Mouse (Mus musculus) fat pad, adult 2 months (tissue): ENCODE results near the gene Clcnkb.

Source experiments
- DNase-seq: peaks from one replicate; pipeline ENCODE4 v3.0.0-alpha.2; 2011; ENCODE audit warnings: low read depth, low spot score; ENCODE audit errors: extremely low read depth

Gene Clcnkb

GRCm38 (mm10) chr4:141406516-141407299, 9.1 kb downstream of the Clcnkb start:
- DNase-seq: no peak

GRCm38 (mm10) chr4:141405314-141405622, 10.5 kb downstream of the Clcnkb start:
- DNase-seq: no peak

GRCm38 (mm10) chr4:141404518-141405313, 11.1 kb downstream of the Clcnkb start:
- no peak for DNase-seq

DNA sequence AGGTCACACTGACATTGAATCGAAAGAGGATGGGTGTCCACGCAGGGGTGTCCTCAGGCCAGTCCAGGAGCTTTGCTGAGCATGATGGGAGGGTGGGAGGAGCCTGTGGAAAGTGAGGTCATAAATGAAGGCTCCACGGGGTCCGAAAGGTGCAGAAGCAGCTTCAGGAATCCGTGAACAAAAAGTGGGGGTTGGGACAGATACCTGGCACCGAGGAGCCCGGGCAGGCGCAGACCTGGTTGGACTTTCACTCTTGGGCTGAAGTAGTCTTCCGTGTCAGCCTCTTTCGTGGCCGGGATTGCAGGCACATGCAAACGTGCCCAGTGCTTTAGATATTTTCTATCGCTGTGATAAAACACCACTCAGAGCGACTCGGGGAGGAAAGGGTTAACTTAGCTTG, 15.6 kb downstream of the Clcnkb start:
- DNase-seq: no peak

DNA sequence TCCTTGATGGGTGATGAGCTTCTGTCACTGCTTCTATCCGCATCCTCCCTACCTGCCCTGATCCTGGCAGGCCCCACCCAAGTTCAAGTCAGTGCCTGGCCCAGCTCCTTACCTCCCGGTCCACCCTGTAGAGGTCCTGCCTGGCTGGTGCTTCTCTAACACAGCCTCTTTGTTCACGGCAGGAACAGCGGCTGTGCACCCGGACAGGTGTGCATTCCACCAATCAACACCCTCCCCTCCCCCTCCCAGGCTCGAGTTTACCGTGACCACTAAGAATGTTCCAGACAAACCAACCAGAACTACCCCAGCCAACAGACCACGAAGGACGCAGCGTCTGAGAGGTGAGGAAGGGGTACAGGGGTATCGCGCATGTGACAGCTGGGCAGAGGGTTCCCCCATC, 17.3 kb downstream of the Clcnkb start, which contains the start of gene Clcnka:
Clcnka (minus strand) TSS at position 180 of the 400 bp plus-strand sequence.
- no peak for DNase-seq

GRCm38 (mm10) chr4:141397861-141398260, 18.0 kb downstream of the Clcnkb start:
- no peak for DNase-seq

DNA sequence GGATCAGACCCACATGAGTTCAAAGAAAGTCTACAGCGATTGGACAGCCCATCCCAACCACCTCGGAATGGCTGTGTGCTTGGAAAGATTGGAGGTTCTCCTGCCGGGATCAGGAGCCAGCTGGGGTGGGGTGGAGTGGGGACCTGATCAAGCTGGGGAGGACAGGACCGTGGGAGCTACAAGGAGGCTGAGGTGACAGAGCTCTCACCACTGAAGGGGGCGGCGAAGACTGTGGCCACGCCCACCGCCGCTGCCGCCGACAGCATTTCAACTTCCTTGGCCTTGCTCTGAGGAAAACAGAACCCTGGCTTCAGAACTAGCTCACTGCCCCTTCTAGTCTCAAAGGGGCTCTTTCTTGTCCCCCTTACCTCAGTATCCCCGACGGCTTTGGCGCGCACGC, 21.1 kb downstream of the Clcnkb start:
- DNase-seq: no peak

DNA sequence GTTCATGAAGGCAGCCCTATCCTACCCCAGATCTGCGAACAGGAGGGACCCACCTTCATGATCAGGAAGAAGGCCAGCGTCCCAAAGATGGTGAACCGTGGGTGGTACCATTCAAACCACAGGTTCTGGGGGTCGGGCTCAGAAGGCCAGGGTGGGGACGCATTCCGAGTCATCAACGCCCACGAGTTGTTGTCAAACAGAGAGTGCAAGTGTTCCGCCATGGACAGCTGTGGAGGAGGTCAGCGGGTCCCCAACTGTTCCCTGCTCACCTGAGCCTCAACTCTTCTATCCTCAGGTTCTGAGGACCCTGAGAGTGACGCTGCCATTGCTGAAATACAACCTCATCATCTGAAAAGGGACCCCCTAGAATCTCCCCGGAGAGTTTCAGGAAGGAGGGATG, 24.5 kb downstream of the Clcnkb start:
- DNase-seq: no peak

- DNase-seq: no peak
Measured at GRCm38 (mm10) chr4:141389366-141390150, 26.3 kb downstream of the Clcnkb start.

- no peak for DNase-seq
Measured at GRCm38 (mm10) chr4:141387933-141388332, 27.9 kb downstream of the Clcnkb start.

- peak; percentile 14 for DNase-seq
Measured at GRCm38 (mm10) chr4:141387093-141387784, 28.6 kb downstream of the Clcnkb start.

GRCm38 (mm10) chr4:141386150-141386549, 29.7 kb downstream of the Clcnkb start:
- DNase-seq: no peak

DNA sequence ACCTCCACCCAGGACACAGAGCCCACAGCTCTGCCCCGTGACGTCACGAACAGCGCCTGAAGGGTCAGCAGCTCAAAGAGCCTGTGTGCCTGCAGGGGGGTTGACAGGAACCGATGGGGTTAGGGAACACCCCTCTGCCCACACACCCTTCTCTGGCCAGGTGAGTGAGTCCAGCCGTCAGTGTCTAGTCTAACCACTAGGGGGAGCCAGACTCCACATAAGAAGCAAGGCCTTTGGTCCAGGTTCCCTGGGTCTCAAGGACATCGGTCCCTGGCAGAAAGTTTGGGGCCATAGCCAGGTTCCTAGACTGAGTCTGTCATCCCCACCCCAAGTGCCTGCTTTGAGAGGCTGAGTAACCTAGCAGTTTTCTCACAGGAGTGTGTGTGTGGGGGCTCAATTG, 30.5 kb downstream of the Clcnkb start:
- no peak for DNase-seq

- DNase-seq: no peak
Measured at GRCm38 (mm10) chr4:141382406-141382805, 33.4 kb downstream of the Clcnkb start.

DNA sequence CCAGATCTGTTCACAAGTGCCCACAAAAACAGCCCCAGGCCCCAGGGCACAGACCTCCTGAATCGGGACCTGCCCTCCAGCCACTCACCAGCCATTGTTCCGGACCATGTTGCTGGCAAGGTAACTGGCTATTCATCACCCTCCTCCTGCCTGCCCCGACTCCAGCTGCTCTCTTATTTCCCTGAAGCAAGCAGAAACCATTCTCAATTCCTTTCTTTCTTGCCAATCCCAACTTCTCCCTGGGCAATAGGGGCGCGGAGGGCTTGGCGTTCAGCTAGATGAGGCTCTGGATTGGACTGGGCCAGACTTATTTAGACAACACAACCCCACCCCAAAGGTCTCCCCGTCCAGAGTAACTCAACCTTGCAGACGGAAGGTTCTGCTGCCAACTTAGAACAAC, 36.1 kb downstream of the Clcnkb start:
- no peak for DNase-seq

DNA sequence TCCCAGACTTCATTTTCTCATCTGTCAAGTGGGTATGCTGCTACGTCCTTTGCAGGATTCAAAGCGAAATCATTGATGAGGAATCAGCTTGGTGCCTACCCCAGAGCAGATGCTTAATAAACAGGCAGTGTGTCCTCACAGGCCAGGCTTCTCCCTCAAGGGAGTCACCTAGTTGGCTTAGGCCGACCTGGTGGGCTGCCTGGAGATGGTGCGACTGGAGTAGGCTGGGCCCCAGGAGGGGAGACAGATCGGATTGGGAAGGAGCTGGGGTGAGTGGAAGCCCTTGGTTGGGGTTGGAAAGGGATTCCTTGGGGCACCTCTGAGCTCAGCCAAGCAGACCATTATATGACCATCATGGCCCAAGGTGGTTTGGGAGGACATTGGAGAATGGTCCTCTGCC, 43.4 kb downstream of the Clcnkb start:
- DNase-seq: no peak

GRCm38 (mm10) chr4:141367997-141368791, 47.6 kb downstream of the Clcnkb start, which contains the start of gene Fam131c:
Gene Fam131c (plus strand): TSS chr4:141368220.
- no peak for DNase-seq

GRCm38 (mm10) chr4:141365876-141366275, 49.9 kb downstream of the Clcnkb start:
- DNase-seq: no peak

DNA sequence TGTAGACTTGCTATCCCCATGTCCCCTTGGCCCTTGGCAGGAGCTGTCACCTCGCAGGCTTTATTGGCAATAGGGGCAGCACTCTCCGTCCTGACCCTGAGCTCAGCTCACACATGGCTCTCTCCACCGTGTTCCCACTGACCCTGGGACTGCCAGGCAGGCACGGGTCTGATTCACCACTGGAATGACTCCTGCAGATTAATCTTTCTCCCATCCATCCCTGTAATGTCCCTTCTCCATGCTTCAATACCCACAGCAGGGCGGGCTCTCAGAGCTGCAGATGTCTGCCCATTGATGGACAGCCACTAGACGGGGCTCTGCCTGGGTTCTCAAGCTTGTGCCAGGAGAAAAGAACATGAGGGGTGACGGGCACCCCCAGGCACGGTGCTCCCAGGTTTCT, 50.7 kb downstream of the Clcnkb start:
- DNase-seq: no peak

DNA sequence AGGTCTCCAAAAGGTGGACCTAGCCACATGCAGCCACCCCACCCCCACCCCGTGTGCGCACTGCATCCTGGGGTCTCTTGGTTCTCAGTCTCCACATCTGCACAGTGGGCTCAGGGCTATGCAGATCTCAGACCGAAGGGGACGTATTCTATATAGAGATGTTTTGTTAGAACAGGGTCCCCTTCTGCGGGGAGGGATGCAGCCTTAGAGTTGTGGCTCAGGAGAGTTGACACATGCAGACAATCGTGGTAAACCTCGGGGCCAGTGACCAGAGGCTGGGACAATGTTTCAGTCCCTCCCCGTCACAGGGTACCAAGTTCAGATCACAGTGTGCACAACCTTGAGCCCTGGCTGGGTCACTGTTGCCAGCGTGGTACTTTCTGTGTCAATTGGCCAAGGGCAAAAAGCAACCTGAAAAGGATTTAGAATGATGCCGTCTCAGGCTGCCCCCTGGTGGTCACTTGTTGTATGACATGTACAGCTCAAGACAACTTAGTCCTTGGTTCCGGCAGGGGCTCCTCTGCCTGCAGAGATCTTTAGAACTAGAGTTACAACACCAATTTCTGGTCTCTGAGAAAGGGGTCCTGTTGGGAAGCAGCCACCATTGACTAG, 52.8 kb downstream of the Clcnkb start:
- DNase-seq: no peak
